Mouse (Mus musculus): ENCODE measurements around the gene Tlr3.

Tlr3 gene

GRCm38 (mm10) chr8:45359091-45359605, 51.7 kb downstream of the Tlr3 start:
- in situ Hi-C loops (cut with MboI; ENCODE audit: low pct_unique_long_range_greater_than_20kb in 1 of 2, low sequenced_read_pairs in 2 of 2, unreplicated experiment in 1 of 2) = no loop called here

GRCm38 (mm10) chr8:45358132-45358918, 52.6 kb downstream of the Tlr3 start:
- in situ Hi-C loops (cut with MboI; ENCODE audit: low pct_unique_long_range_greater_than_20kb in 1 of 2, low sequenced_read_pairs in 2 of 2, unreplicated experiment in 1 of 2) = no loop called here

GRCm38 (mm10) chr8:45355809-45356208, 55.1 kb downstream of the Tlr3 start:
- in situ Hi-C loops (cut with MboI; ENCODE audit: low pct_unique_long_range_greater_than_20kb in 1 of 2, low sequenced_read_pairs in 2 of 2, unreplicated experiment in 1 of 2) = no loop called here
